Comparison of ENCODE assay signal across 10 mouse cellular contexts in the genomic region with DNA sequence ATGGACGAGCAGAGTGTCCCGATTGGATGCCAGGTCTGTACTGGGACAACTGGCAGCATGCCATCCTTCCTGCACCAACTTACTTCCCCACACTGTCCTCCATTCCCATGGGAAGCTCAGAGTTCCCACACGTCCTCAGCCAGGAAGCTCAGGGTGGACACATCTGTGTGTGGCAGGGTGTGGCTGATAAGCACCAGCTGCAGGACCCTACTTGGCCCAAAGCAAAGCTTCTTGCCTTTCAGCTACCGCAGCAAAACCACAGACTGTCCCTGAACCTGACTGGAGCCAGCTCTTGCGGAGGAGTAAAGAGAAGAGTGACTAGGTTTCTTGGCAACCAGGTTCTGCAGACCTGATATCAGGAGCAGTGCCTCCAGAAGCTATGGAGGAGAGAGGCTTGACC. TPM values are rescaled to one million over a fixed set of nuclear protein-coding genes. Genes with fewer than 3 reads are reported as not detected.
A peak's percentile ranks its signal among the peaks of the same experiment; 100 is the strongest.
DNase-seq lines count a peak whose midpoint lies in the region; ATAC-seq and TF ChIP-seq lines count a peak whose summit lies in the region.
"Had no signal": no experiment of that assay in that cellular context is flagged by ENCODE, and none has a peak within 500 bp of the region (broad histone marks: within the 10 kb centered on the region; RNA-seq: fewer than 3 reads in every experiment).

No protein-coding gene starts in this region.

- no peaks in the 10 kb centered on the region for H3K36me3 ChIP-seq in lung, embryonic 14.5 days (ENCODE audit: insufficient read depth)
- H3K36me3 ChIP-seq: liver, embryonic 13.5 days had no signal

- intact Hi-C loops in heart, postnatal 10 days (cut with DNase I): no loop called here

- WGBS in lung, embryonic 14.5 days: 18% methylated on average over 5 of the region's 5 CpGs

- TF ChIP-seq CTCF in lung, embryonic 14.5 days (IDR thresholded peaks at IDR 0.05; ENCODE audit: low read depth): no peak

- H3K27me3 ChIP-seq in lung, embryonic 14.5 days (ENCODE audit: insufficient read depth, low read length): no peaks in the 10 kb centered on the region; the same call in 1 of the 2 replicates
- H3K27me3 ChIP-seq: liver, embryonic 13.5 days had no signal

- H3K9ac ChIP-seq in lung, embryonic 14.5 days: no peak overlapping the region
- H3K9ac ChIP-seq: liver, embryonic 13.5 days had no signal

- H3K9me3 ChIP-seq in lung, embryonic 14.5 days (ENCODE audit: low read depth, low read length): no peaks in the 10 kb centered on the region
- H3K9me3 ChIP-seq: liver, embryonic 13.5 days had no signal

- ATAC-seq in lung, embryonic 14.5 days (ENCODE audit: insufficient read depth): peak; percentile 93
- no peak for ATAC-seq in erythroid progenitor cell, adult 5-6 weeks (replicated peaks; ENCODE audit: low FRiP score, poor library complexity, severe bottlenecking)
- no peak for ATAC-seq in CD4-positive, CD25-positive, alpha-beta regulatory T cell, adult 4 months

- peak overlapping the region; percentile 33; the same call in 1 of the 2 replicates for H3K27ac ChIP-seq in lung, embryonic 14.5 days (ENCODE audit: low read depth)
- H3K27ac ChIP-seq: kidney, postnatal 0 days; liver, embryonic 13.5 days had no signal

- peak; percentile 33 for DNase-seq in 3T3-L1 (ENCODE audit: low read depth, low spot score)
- DNase-seq in adrenal gland, postnatal 10 days: peak; percentile 29
- DNase-seq in heart, postnatal 10 days: peak; percentile 44 to 54
- DNase-seq in lung, embryonic 14.5 days: peak; percentile 88
- DNase-seq in cerebellum, postnatal 4 days (ENCODE audit: low spot score in 2 of 2): no peak
- DNase-seq in cerebellum, postnatal 14 days: no peak
- DNase-seq: liver, embryonic 13.5 days had no signal

- H3K4me3 ChIP-seq in lung, embryonic 14.5 days (ENCODE audit: low read depth, low read length): no peak overlapping the region
- H3K4me3 ChIP-seq: liver, embryonic 13.5 days had no signal

- H3K4me2 ChIP-seq in lung, embryonic 14.5 days: no peak overlapping the region
- H3K4me2 ChIP-seq: liver, embryonic 13.5 days had no signal

- peaks cover 13% of the 10 kb centered on the region for H3K4me1 ChIP-seq in lung, embryonic 14.5 days (ENCODE audit: insufficient read depth)

RNA-seq across cellular contexts. Expression of gene Itga6, which starts 11.7 kb away (rescaled TPM):
- 100 to 1,000 TPM; 145 to 179 TPM for total RNA-seq in adrenal gland, postnatal 10 days (2021)
- total RNA-seq in heart, postnatal 10 days (2021): 10 to 100 TPM; 95.3 to 98.2 TPM
- polyA plus RNA-seq in lung, embryonic 14.5 days (2014; fragmentation: Nextera tagmentation; extraction: Ambion mirVana): 97.3 and 97.5 TPM in 2 replicates
- 4.7 and 9.6 TPM in 2 replicates for total RNA-seq in erythroid progenitor cell, adult 5-6 weeks (2015; ENCODE audit: low replicate concordance)
- 3.6 and 7.6 TPM in 2 replicates for total RNA-seq in erythroid progenitor cell, adult 5-6 weeks (2017; ENCODE audit: low replicate concordance)
- polyA plus RNA-seq in CD4-positive, CD25-positive, alpha-beta regulatory T cell, adult 4 months (2017; shearing (Covaris generic)): 10 to 100 TPM; 49.6 to 77.1 TPM

Comparison
In these comparisons a context has a peak if more than half of its experiments do, and no peak if none do; other contexts are left out.
1. DNase-seq: peak in 3T3-L1 (single experiment), adrenal gland, postnatal 10 days (single experiment), heart, postnatal 10 days (2 of 2) and lung, embryonic 14.5 days (single experiment); none in cerebellum, postnatal 4 days (0 of 2) and cerebellum, postnatal 14 days (0 of 2).
2. RNA of gene Itga6, which starts 11.7 kb away (total RNA-seq): 145 to 179 TPM in adrenal gland, postnatal 10 days and 95.3 to 98.2 TPM in heart, postnatal 10 days; 3.6 to 9.6 TPM in erythroid progenitor cell, adult 5-6 weeks; every median in the first group is over 4 times any median in the second.